Mouse (Mus musculus): Measurements from ENCODE around the gene Xxylt1.

DNA sequence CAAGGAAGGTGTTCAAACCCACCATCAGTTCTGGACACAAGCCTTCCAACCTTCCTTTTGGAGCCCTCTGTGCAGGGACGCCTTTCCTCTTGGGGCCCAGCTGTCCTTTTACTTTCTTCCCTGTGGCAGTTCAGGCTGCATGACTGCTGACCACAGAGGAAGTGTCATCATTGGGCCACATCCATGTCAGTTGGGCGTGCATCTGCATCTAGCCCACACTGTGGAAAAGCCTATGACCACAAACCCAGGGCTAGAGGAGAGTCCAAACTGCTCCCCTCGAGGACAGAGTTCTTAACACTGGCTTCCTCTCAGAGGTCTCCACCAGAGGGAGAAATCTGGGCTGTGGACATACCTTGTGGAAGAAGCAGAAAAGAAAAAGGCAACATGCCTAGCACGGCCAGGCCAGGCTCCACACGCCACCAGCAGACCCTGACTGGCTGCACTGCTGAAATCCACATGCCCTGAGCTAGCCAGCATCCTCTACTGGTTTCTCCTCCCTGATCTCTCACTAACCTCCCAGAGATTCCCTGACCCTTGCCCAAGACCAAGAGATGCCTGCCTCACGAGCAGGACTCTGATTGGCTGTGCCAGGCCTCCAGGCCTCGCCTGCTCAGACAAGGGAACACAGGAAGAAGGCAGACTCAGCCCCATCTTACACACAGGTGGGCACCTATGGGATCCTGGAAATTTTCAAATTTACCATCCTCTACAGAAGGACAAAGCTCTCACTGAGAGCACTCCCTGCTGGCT is 112.7 kb downstream of the Xxylt1 start:
- TF ChIP-seq CTCF (IDR thresholded peaks at IDR 0.05; ENCODE audit: low read depth, low read length) (no peak; the same call in 1 of the 2 replicates), POLR2A (IDR thresholded peaks at IDR 0.05; ENCODE audit: borderline replicate concordance, low read depth, low read length) (no peak)
